Mouse (Mus musculus): ENCODE results near the gene Fnbp4. TPM values are rescaled to one million over a fixed set of nuclear protein-coding genes. Genes with fewer than 3 reads are reported as not detected.

Fnbp4 gene
- 100 to 1,000 TPM; 160 to 165 TPM for polyA plus RNA-seq (2017; shearing (Covaris generic))

DNA sequence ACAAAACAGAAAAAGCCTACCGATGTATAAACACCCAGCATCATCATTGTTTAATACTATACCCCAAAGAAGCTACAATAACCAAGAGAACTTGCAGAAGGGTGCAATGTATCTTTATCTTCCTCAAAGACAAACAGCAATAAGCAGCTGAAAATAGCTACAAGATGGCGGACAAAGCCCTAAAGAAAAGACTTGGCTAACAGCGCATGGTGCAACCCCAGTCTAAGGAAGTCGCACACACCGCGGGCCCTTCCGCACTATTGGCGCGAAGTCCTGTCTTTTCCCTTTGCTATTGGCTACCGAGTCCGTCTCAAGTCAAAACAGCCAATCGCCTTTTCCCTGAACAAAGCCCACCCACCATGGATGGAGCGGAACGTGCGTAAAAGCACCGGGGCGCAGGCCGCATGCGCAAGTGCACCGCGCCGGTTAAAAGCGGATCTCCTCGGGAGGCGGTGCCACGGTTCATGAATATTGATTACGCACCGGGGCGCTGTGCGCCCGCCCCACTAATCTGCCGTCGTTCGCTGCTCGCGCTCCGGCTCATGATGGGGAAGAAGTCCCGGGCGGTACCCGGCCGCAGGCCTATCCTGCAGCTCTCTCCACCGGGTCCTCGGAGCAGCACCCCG lies at the start of gene Fnbp4:
Fnbp4 (plus strand) TSS at position 318 of the 626 bp plus-strand sequence.

DNA sequence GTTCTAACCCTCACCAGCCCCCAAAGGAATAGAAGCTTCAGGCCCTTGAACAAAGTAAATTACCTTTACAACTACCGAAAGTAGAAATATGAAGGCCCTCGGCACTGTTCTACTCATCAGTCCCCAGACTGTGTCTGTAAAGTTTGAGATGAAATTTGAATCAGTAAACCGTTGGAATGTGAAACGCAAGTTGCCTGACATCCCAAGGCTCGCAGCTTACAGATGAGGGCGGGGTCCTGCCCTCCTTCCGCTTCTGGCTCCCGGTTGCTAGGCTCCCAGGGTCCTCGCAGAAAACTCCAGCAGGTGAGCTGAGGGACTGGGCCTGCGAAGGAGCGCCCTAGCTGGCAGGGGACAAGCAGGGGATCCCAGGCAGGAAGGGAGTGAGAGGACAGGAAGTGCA lies 37.3 kb downstream of the Fnbp4 start, which contains the start of gene Agbl2:
Agbl2 (plus strand) TSS at position 270 of the 400 bp plus-strand sequence.

Other genes starting within 250 kb of the Fnbp4 start
- gene Ptprj, start 164.7 kb upstream of the Fnbp4 start, polyA plus RNA-seq (2017; shearing (Covaris generic)) = 10 to 100 TPM in 1 of 2 experiments, 1 to 10 TPM in 1; 5.4 to 12.6 TPM
- gene Nup160, start 68.2 kb upstream of the Fnbp4 start, polyA plus RNA-seq (2017; shearing (Covaris generic)) = 10 to 100 TPM; 44.5 to 48.9 TPM
- gene Agbl2, start 37.4 kb downstream of the Fnbp4 start, polyA plus RNA-seq (2017; shearing (Covaris generic)) = under 1 TPM; 0.06 to 0.32 TPM
- 100 to 1,000 TPM; 127 to 133 TPM for gene Mtch2, start 101.8 kb downstream of the Fnbp4 start, polyA plus RNA-seq (2017; shearing (Covaris generic))
- 1 to 10 TPM; 3.4 to 3.8 TPM for gene C1qtnf4, start 140.5 kb downstream of the Fnbp4 start, polyA plus RNA-seq (2017; shearing (Covaris generic))
- 10 to 100 TPM; 42.4 to 45.3 TPM for gene Kbtbd4, start 159.4 kb downstream of the Fnbp4 start, polyA plus RNA-seq (2017; shearing (Covaris generic))
- gene Ndufs3, start 159.5 kb downstream of the Fnbp4 start, polyA plus RNA-seq (2017; shearing (Covaris generic)) = 100 to 1,000 TPM; 159 to 167 TPM
- gene Celf1, start 195.0 kb downstream of the Fnbp4 start, polyA plus RNA-seq (2017; shearing (Covaris generic)) = 100 to 1,000 TPM in 1 of 2 experiments, 10 to 100 TPM in 1; 92.0 to 111 TPM

Data from inflammation-experienced regulatory T-cells (primary cell).